Mouse (Mus musculus) E14TG2a.4 (cell line): ENCODE measurements around the gene Stard13.

Experiments
- CTCF ChIP-seq: conservative IDR thresholded peaks from 2 replicates; pipeline ENCODE4 v1.5.1; 2014; ENCODE audit warnings: low read length
- NANOG ChIP-seq: IDR thresholded peaks from 2 replicates; pipeline ENCODE4 v1.6.1; 2014; ENCODE audit warnings: borderline replicate concordance, low read length, mixed read lengths
- POU5F1 ChIP-seq: IDR thresholded peaks from 2 replicates; pipeline ENCODE4 v1.6.1; 2014; ENCODE audit warnings: low read length, borderline replicate concordance

DNA sequence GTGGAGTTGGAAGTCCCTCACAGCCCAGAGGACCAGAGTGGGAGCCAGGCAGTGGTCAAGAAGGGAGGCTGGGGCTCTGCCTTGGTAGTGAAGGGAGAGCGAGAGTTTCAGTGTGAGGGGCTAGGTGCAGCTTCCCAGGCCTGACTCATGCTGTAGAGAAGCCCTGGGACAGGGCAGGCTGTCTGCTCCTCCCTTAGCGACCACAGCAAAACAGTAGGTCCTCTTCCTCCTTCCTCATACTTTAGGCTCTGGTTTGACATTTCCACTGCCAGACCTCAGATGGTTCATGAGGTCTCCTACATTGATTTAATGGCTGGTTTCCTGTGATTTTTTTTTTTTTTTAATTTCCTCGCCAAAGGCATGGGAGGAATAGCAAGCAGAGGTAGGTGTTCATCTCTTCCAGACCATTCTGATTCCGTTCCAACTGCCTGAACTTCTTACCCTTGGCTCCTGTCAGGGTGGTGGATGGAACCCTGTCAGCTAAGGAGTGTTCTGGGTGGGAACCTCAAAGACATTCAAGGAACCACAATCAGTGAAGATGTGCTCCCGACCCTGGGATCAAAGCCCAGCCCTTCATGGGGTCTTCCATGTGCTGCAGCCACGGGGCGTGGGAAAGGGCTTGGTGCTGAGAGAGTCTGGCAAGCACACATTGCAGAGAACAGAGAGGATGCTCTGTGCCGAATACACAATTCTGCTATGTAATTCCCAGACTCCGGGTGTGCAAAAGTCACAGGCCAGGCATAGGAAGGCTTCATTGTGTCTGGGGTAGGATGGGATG is 147.0 kb downstream of the Stard13 start:
- TF ChIP-seq CTCF (no peak), POU5F1 (no peak), NANOG (no peak)
